Comparison of ENCODE assay signal across 16 mouse cellular contexts in the genomic region with DNA sequence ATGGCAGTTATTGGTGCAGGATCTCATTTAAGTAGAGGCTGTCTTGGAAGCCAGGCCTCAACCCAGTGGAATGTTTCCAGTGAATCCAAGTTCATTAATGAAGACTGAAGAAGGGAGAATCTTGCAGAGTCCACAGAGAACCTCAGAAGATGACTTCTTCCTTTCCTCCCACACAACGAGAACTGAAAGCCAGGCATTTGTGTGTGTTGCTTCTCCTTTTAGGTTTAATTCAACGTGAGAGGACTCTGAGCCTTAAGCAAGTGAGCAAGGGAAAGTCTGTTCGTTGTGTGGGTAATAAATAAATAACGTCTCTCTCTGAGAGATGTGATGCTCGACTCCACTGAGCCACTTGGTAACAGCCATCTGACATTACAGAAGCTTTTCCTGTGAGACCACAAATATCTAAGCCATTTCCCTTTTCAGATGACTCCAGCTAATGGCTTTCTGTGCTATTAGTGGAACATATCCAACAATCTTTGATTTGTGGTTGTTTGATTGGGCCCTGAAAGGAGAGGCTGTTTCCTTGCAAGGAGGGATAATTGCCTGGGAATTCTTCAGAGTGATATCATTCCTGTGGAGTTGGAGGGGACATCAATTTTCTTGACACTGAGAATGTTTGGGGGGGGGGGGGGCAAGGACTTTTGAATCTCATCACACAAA.
DNase-seq lines count a peak whose midpoint lies in the region; ATAC-seq and TF ChIP-seq lines count a peak whose summit lies in the region.
"Had no signal": no experiment of that assay in that cellular context is flagged by ENCODE, and none has a peak within 500 bp of the region (broad histone marks: within the 10 kb centered on the region; RNA-seq: fewer than 3 reads in every experiment).

No protein-coding gene starts in this region.

- H3K9me3 ChIP-seq in kidney, embryonic 15.5 days (replicated peaks) = no peaks in the 10 kb centered on the region
- H3K9me3 ChIP-seq in forebrain, embryonic 16.5 days (ENCODE audit: control insufficient read depth, low read length) = no peaks in the 10 kb centered on the region
- no peaks in the 10 kb centered on the region for H3K9me3 ChIP-seq in forebrain, embryonic 13.5 days (replicated peaks)
- H3K9me3 ChIP-seq: forebrain, embryonic 12.5 days; hindbrain, embryonic 12.5 days; midbrain, embryonic 13.5 days; neural tube, embryonic 12.5 days; stomach, embryonic 15.5 days had no signal

- no peaks in the 10 kb centered on the region for H3K27me3 ChIP-seq in Patski
- no peaks in the 10 kb centered on the region for H3K27me3 ChIP-seq in kidney, embryonic 15.5 days
- H3K27me3 ChIP-seq in forebrain, embryonic 16.5 days (replicated peaks; ENCODE audit: control insufficient read depth, insufficient read depth, low read length) = no peaks in the 10 kb centered on the region
- no peaks in the 10 kb centered on the region for H3K27me3 ChIP-seq in forebrain, embryonic 13.5 days
- H3K27me3 ChIP-seq: CH12.LX; forebrain, embryonic 12.5 days; midbrain, embryonic 13.5 days; neural tube, embryonic 12.5 days; stomach, embryonic 15.5 days had no signal

- peak; percentile 97 for ATAC-seq in Patski
- peak; percentile 67 for ATAC-seq in kidney, embryonic 15.5 days (replicated peaks; ENCODE audit: low FRiP score)
- no peak for ATAC-seq in forebrain, embryonic 16.5 days
- ATAC-seq in forebrain, embryonic 13.5 days = no peak
- ATAC-seq: midbrain, embryonic 13.5 days had no signal

- H3K4me3 ChIP-seq in kidney, embryonic 15.5 days (replicated peaks) = no peak overlapping the region
- H3K4me3 ChIP-seq in forebrain, embryonic 16.5 days (replicated peaks; ENCODE audit: low read length) = no peak overlapping the region
- H3K4me3 ChIP-seq in forebrain, embryonic 13.5 days = no peak overlapping the region
- H3K4me3 ChIP-seq: forebrain, embryonic 12.5 days; hindbrain, embryonic 12.5 days; midbrain, embryonic 13.5 days; neural tube, embryonic 12.5 days; stomach, embryonic 15.5 days had no signal

- H3K9ac ChIP-seq in kidney, embryonic 15.5 days = no peak overlapping the region
- H3K9ac ChIP-seq in forebrain, embryonic 16.5 days (replicated peaks; ENCODE audit: low read depth, low read length) = no peak overlapping the region
- no peak overlapping the region for H3K9ac ChIP-seq in forebrain, embryonic 13.5 days
- H3K9ac ChIP-seq: forebrain, embryonic 12.5 days; hindbrain, embryonic 12.5 days; midbrain, embryonic 13.5 days; neural tube, embryonic 12.5 days; stomach, embryonic 15.5 days had no signal

- DNase-seq in heart, postnatal 10 days = peak; percentile 20 to 27
- DNase-seq in heart, postnatal 14 days = no peak
- DNase-seq in 3T3-L1 (ENCODE audit: low read depth, low spot score) (peak; percentile 91), Patski (ENCODE audit: low read depth, low spot score) (peak; percentile 93)
- no peak for DNase-seq in urinary bladder, postnatal 4 days (ENCODE audit: low spot score in 2 of 2)
- DNase-seq: adrenal gland, postnatal 36 days; cerebellum, adult 11-12 months had no signal

- H3K4me2 ChIP-seq in kidney, embryonic 15.5 days = no peak overlapping the region
- H3K4me2 ChIP-seq in forebrain, embryonic 16.5 days (ENCODE audit: low read length) = no peak overlapping the region
- H3K4me2 ChIP-seq in forebrain, embryonic 13.5 days = no peak overlapping the region
- H3K4me2 ChIP-seq: forebrain, embryonic 12.5 days; hindbrain, embryonic 12.5 days; midbrain, embryonic 13.5 days; neural tube, embryonic 12.5 days; stomach, embryonic 15.5 days had no signal

- TF ChIP-seq CTCF in Patski (IDR thresholded peaks at IDR 0.05) = no peak

- POLR2A ChIA-PET in Patski (lab: Charles Lee) = interaction anchor here (0.6 to 1.1 kb wide), 7 partner anchors 10 to 124 kb away, joined by 3 to 12 read pairs (median 4); a partner anchor contains a TSS

- no peaks in the 10 kb centered on the region for H3K36me3 ChIP-seq in kidney, embryonic 15.5 days
- H3K36me3 ChIP-seq in forebrain, embryonic 16.5 days (ENCODE audit: control insufficient read depth, insufficient read depth) = no peaks in the 10 kb centered on the region
- H3K36me3 ChIP-seq in forebrain, embryonic 13.5 days (ENCODE audit: poor library complexity, severe bottlenecking) = no peaks in the 10 kb centered on the region
- H3K36me3 ChIP-seq: forebrain, embryonic 12.5 days; hindbrain, embryonic 12.5 days; midbrain, embryonic 13.5 days; neural tube, embryonic 12.5 days; stomach, embryonic 15.5 days had no signal

- H3K4me1 ChIP-seq in kidney, embryonic 15.5 days = peaks cover 8% of the 10 kb centered on the region
- no peaks in the 10 kb centered on the region for H3K4me1 ChIP-seq in forebrain, embryonic 16.5 days (replicated peaks; ENCODE audit: control insufficient read depth, insufficient read depth, low read length)
- H3K4me1 ChIP-seq in forebrain, embryonic 13.5 days = no peaks in the 10 kb centered on the region
- H3K4me1 ChIP-seq: forebrain, embryonic 12.5 days; hindbrain, embryonic 12.5 days; midbrain, embryonic 13.5 days; neural tube, embryonic 12.5 days; stomach, embryonic 15.5 days had no signal

- intact Hi-C loops in heart, postnatal 10 days (cut with DNase I) = loop anchor here (5.0 kb wide), 2 partner anchors 119 to 254 kb away; a partner anchor contains a TSS
- intact Hi-C loops in heart, postnatal 14 days (cut with DNase I) = no loop called here

- in situ Hi-C loops in Patski (cut with MboI; ENCODE audit: low pct_unique_long_range_greater_than_20kb) = loop anchor here (25.0 kb wide), 1 partner anchor 474 kb away; a partner anchor contains a TSS

- WGBS in kidney, embryonic 15.5 days = 20% methylated on average over 5 of the region's 5 CpGs
- 75% methylated on average over 5 of the region's 5 CpGs for WGBS in forebrain, embryonic 16.5 days
- 78% methylated on average over 5 of the region's 5 CpGs for WGBS in forebrain, embryonic 13.5 days

- peak overlapping the region; percentile 82 for H3K27ac ChIP-seq in kidney, embryonic 15.5 days
- no peak overlapping the region for H3K27ac ChIP-seq in forebrain, embryonic 16.5 days (ENCODE audit: low read length)
- H3K27ac ChIP-seq in forebrain, embryonic 13.5 days = no peak overlapping the region
- H3K27ac ChIP-seq: forebrain, embryonic 12.5 days; hindbrain, embryonic 12.5 days; midbrain, embryonic 13.5 days; neural tube, embryonic 12.5 days; stomach, embryonic 15.5 days had no signal

- CTCF ChIA-PET in Patski (lab: Charles Lee) = interaction anchor here (1.3 kb wide), 1 partner anchor 124 kb away, joined by 3 read pairs; no protein-coding TSS in a partner anchor

Comparison
In these comparisons a context has a peak if more than half of its experiments do, and no peak if none do; other contexts are left out.
1. DNase-seq: peak in heart, postnatal 10 days (2 of 2), 3T3-L1 (single experiment) and Patski (single experiment); none in heart, postnatal 14 days (0 of 2) and urinary bladder, postnatal 4 days (0 of 2).
2. ATAC-seq: peak in Patski (single experiment) and kidney, embryonic 15.5 days (single experiment); none in forebrain, embryonic 16.5 days (single experiment) and forebrain, embryonic 13.5 days (single experiment).